8 mouse cellular contexts compared by ENCODE assay signal in genomic region chr7:118996137-118996837, GRCm38 (mm10). TPM values are rescaled to one million over a fixed set of nuclear protein-coding genes. Genes with fewer than 3 reads are reported as not detected.
A peak's percentile ranks its signal among the peaks of the same experiment; 100 is the strongest.
DNase-seq lines count a peak whose midpoint lies in the region; ATAC-seq and TF ChIP-seq lines count a peak whose summit lies in the region.

No protein-coding gene starts in this region.

- 8% methylated on average over 13 of the region's 13 CpGs for WGBS in forebrain, postnatal 0 days
- 9% methylated on average over 13 of the region's 13 CpGs for WGBS in hindbrain, embryonic 10.5 days
- 5% methylated on average over 13 of the region's 13 CpGs for WGBS in lung, postnatal 0 days

- H3K36me3 ChIP-seq in MEL (ENCODE audit: control insufficient read depth in 1 of 2, insufficient read depth in 2 of 2, low read length in 2 of 2): no peaks in the 10 kb centered on the region
- H3K36me3 ChIP-seq in forebrain, postnatal 0 days (ENCODE audit: insufficient read depth): no peaks in the 10 kb centered on the region
- H3K36me3 ChIP-seq in hindbrain, embryonic 10.5 days: no peaks in the 10 kb centered on the region
- H3K36me3 ChIP-seq in lung, postnatal 0 days (ENCODE audit: insufficient read depth, low read length): no peaks in the 10 kb centered on the region

- H3K4me3 ChIP-seq in MEL (ENCODE audit: control insufficient read depth in 1 of 2, insufficient read depth in 1 of 2, low read depth in 2 of 2, low read length in 2 of 2): no peak overlapping the region
- H3K4me3 ChIP-seq in forebrain, postnatal 0 days (ENCODE audit: low read depth, low read length): no peak overlapping the region
- peak overlapping the region; percentile 83 for H3K4me3 ChIP-seq in hindbrain, embryonic 10.5 days
- H3K4me3 ChIP-seq in lung, postnatal 0 days (ENCODE audit: low read depth, low read length): no peak overlapping the region

- no peaks in the 10 kb centered on the region for H3K9me3 ChIP-seq in MEL (replicated peaks; ENCODE audit: insufficient read depth, low read length)
- H3K9me3 ChIP-seq in forebrain, postnatal 0 days (ENCODE audit: low read length): no peaks in the 10 kb centered on the region
- no peaks in the 10 kb centered on the region for H3K9me3 ChIP-seq in hindbrain, embryonic 10.5 days
- H3K9me3 ChIP-seq in lung, postnatal 0 days (ENCODE audit: low read length): no peaks in the 10 kb centered on the region

- TF ChIP-seq CTCF in MEL (IDR thresholded peaks at IDR 0.05 in 2 of 3, conservative IDR thresholded peaks at IDR 0.05 in 1 of 3; ENCODE audit: control insufficient read depth in 1 of 3, insufficient read depth in 1 of 3, low read depth in 2 of 3, low read length in 3 of 3, poor library complexity in 1 of 3, severe bottlenecking in 1 of 3): peak; percentile 90 to 100 (median 96)
- peak; percentile 100 for TF ChIP-seq CTCF in forebrain, postnatal 0 days (IDR thresholded peaks at IDR 0.05; ENCODE audit: low read depth)
- TF ChIP-seq CTCF in lung, postnatal 0 days (IDR thresholded peaks at IDR 0.05): peak; percentile 100

- peak overlapping the region; percentile 69 for H3K4me2 ChIP-seq in forebrain, postnatal 0 days (ENCODE audit: low read depth)
- no peak overlapping the region for H3K4me2 ChIP-seq in lung, postnatal 0 days (replicated peaks; ENCODE audit: low read depth, low read length)

- TF ChIP-seq RAD21 in MEL (IDR thresholded peaks at IDR 0.05; ENCODE audit: low read depth, low read length): peak; percentile 94

- ATAC-seq in forebrain, postnatal 0 days: peak; percentile 38
- ATAC-seq in lung, postnatal 0 days: peak; percentile 39

- DNase-seq in MEL (ENCODE audit: low read depth, low spot score): peak; percentile 78
- DNase-seq in cerebellum, adult 18-20 months: peak; percentile 88 to 92
- peak; percentile 89 for DNase-seq in forebrain, postnatal 0 days
- peak; percentile 89 for DNase-seq in hindbrain, embryonic 10.5 days (ENCODE audit: low spot score)
- peak; percentile 91 for DNase-seq in layer of hippocampus, adult 9-10 months (ENCODE audit: low spot score)
- DNase-seq in lung, postnatal 0 days (ENCODE audit: low spot score): peak; percentile 84
- peak; percentile 81 for DNase-seq in ovary, postnatal 14 days (ENCODE audit: low spot score)
- peak; percentile 43 to 68 for DNase-seq in thymus, postnatal 10 days (ENCODE audit: low spot score in 2 of 2)

- H3K27me3 ChIP-seq in MEL (ENCODE audit: control insufficient read depth in 1 of 2, insufficient read depth in 2 of 2, low read length in 2 of 2): no peaks in the 10 kb centered on the region; a peak in 1 of 4 replicates
- no peaks in the 10 kb centered on the region for H3K27me3 ChIP-seq in forebrain, postnatal 0 days (ENCODE audit: insufficient read depth, low read length)
- H3K27me3 ChIP-seq in hindbrain, embryonic 10.5 days (ENCODE audit: insufficient read depth, poor library complexity, severe bottlenecking): peaks cover 6% of the 10 kb centered on the region
- H3K27me3 ChIP-seq in lung, postnatal 0 days (replicated peaks; ENCODE audit: insufficient read depth, low read length): no peaks in the 10 kb centered on the region

- no peak for TF ChIP-seq POLR2A in MEL (IDR thresholded peaks at IDR 0.05; ENCODE audit: control insufficient read depth in 1 of 2, insufficient read depth in 1 of 2, low read depth in 1 of 2, low read length in 2 of 2, poor library complexity in 1 of 2)

- no peaks in the 10 kb centered on the region for H3K4me1 ChIP-seq in MEL (ENCODE audit: control insufficient read depth in 1 of 2, insufficient read depth in 2 of 2, low read length in 2 of 2)
- H3K4me1 ChIP-seq in forebrain, postnatal 0 days (ENCODE audit: insufficient read depth): peaks cover 31% of the 10 kb centered on the region
- peaks cover 40% of the 10 kb centered on the region for H3K4me1 ChIP-seq in hindbrain, embryonic 10.5 days (replicated peaks)
- peaks cover 8% of the 10 kb centered on the region for H3K4me1 ChIP-seq in lung, postnatal 0 days (ENCODE audit: insufficient read depth, low read depth, low read length)

- no peak overlapping the region for H3K9ac ChIP-seq in MEL (ENCODE audit: control insufficient read depth, low read depth, low read length, poor library complexity, severe bottlenecking)
- H3K9ac ChIP-seq in forebrain, postnatal 0 days: no peak overlapping the region
- H3K9ac ChIP-seq in lung, postnatal 0 days (replicated peaks; ENCODE audit: low read depth): no peak overlapping the region

- H3K27ac ChIP-seq in MEL (ENCODE audit: control insufficient read depth, low read depth, low read length): no peak overlapping the region
- no peak overlapping the region for H3K27ac ChIP-seq in forebrain, postnatal 0 days (ENCODE audit: low read depth, low read length)
- H3K27ac ChIP-seq in hindbrain, embryonic 10.5 days: peak overlapping the region; percentile 59; the same call in 1 of the 2 replicates
- no peak overlapping the region for H3K27ac ChIP-seq in lung, postnatal 0 days (ENCODE audit: low read length)

- no peaks in the 10 kb centered on the region for H3K79me2 ChIP-seq in MEL (ENCODE audit: control insufficient read depth, insufficient read depth, low read length, poor library complexity)

- no peak for TF ChIP-seq EP300 in MEL (IDR thresholded peaks at IDR 0.05; ENCODE audit: low read depth in 1 of 2, low read length in 2 of 2)
- TF ChIP-seq EP300 in lung, postnatal 0 days (IDR thresholded peaks at IDR 0.05): no peak

TF ChIP-seq in MEL, 35 proteins besides CTCF, POLR2A, EP300 and RAD21:
- peak; percentile 97 for TF ChIP-seq ZC3H11A (IDR thresholded peaks at IDR 0.05; ENCODE audit: low read depth, low read length)
- peak; percentile 80 for TF ChIP-seq ZNF384 (IDR thresholded peaks at IDR 0.05; ENCODE audit: low read depth, low read length)
- TF ChIP-seq SIN3A (IDR thresholded peaks at IDR 0.05; ENCODE audit: low read length): peak; percentile 49; the same call in 1 of the 2 replicates
- 0 out of 2 replicates have a peak, but pooled peaks have one; percentile 11 for TF ChIP-seq ELF1 (IDR thresholded peaks at IDR 0.05; ENCODE audit: low read depth, low read length)
- TF ChIP-seq SMC3 (IDR thresholded peaks at IDR 0.05; ENCODE audit: low read depth, low read length): peak; percentile 98
- TF ChIP-seq TCF12 (IDR thresholded peaks at IDR 0.05; ENCODE audit: low read depth, low read length): no peak
- TF ChIP-seq USF1 (IDR thresholded peaks at IDR 0.05; ENCODE audit: low read depth, low read length): no peak

RNA-seq across cellular contexts. Expression of gene Gprc5b, which starts 1.3 kb away (rescaled TPM):
- not detected in 2 replicates for total RNA-seq in MEL (2012; rRNA removed)
- not detected for polyA plus RNA-seq in MEL (2012; ENCODE audit: insufficient read depth in 1 of 2, insufficient read length in 2 of 2, low read depth in 1 of 2, low replicate concordance in 2 of 2, missing spikeins in 1 of 2)
- total RNA-seq in forebrain, postnatal 0 days (2014; rRNA removed): 18.7 and 34.0 TPM in 2 replicates
- polyA plus RNA-seq in forebrain, postnatal 0 days (2015; fragmentation: Nextera tagmentation; extraction: Ambion mirVana): 6.7 and 6.9 TPM in 2 replicates
- polyA plus RNA-seq in hindbrain, embryonic 10.5 days (2016; fragmentation: Nextera tagmentation; extraction: Ambion mirVana): 17.5 and 25.4 TPM in 2 replicates
- 2.1 and 2.7 TPM in 2 replicates for polyA plus RNA-seq in lung, postnatal 0 days (2015; fragmentation: Nextera tagmentation; extraction: Ambion mirVana)
